Mouse (Mus musculus) erythroblast, embryonic 14.5 days (primary cell): ENCODE results near the gene Tor3a.

Source experiments
- GATA1 ChIP-seq: IDR thresholded peaks from 2 replicates; pipeline ENCODE4 v1.6.1; 2012; ENCODE audit warnings: low read length, inconsistent platforms, mixed read lengths
- TAL1 ChIP-seq: IDR thresholded peaks from 3 replicates; pipeline ENCODE4 v1.6.1; 2012; ENCODE audit warnings: low read length, inconsistent platforms, mixed read lengths

DNA sequence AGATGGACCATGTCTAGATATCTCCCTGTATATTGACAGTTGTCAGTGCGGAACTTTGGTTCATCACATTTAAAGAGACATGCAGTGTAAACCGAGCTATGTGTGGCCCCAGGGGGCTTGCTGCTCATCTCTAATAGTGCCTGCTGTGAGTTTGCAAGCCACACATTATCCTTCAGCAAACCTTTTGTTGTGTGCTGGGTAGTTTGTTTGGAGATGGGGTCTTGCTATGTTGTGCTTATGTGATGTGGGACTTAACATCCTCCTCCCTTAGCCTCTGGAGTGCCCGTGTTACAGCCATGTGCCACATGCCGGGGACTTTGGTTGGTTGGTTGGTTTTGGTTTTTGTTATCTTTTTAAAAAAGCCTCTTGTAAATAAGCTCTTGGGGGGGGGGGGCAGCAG lies 56.3 kb downstream of the Tor3a start:
- TF ChIP-seq GATA1: no peak
- no peak for TF ChIP-seq TAL1
